Mouse (Mus musculus): Measurements from ENCODE around the gene Atxn1. TPM values are rescaled to one million over a fixed set of nuclear protein-coding genes. Genes with fewer than 3 reads are reported as not detected.
A peak's percentile ranks its signal among the peaks of the same experiment; 100 is the strongest.

Gene Atxn1
- total and polyA plus RNA-seq, 2 experiments from 2014 or later, result 8.6 to 44.6 TPM

GRCm38 (mm10) chr13:45651652-45652241, 313.1 kb downstream of the Atxn1 start:
- Histone ChIP-seq H3K4me3 (ENCODE audit: low read length) (no peak overlapping the region), H3K4me1 (ENCODE audit: insufficient read depth, low read length) (no peaks in the 10 kb centered on the region), H3K4me2 (ENCODE audit: low read depth, low read length) (no peak overlapping the region), H3K9me3 (ENCODE audit: low read length) (no peaks in the 10 kb centered on the region), H3K27ac (no peak overlapping the region), H3K9ac (replicated peaks; ENCODE audit: low read length) (no peak overlapping the region), H3K27me3 (ENCODE audit: insufficient read depth, low read length) (no peaks in the 10 kb centered on the region), H3K36me3 (ENCODE audit: insufficient read depth, low read length) (no peaks in the 10 kb centered on the region)
- ATAC-seq, result peak; percentile 38; the same call in 1 of the 2 replicates
- no peak for TF ChIP-seq CTCF (IDR thresholded peaks at IDR 0.05; ENCODE audit: low read depth)
- WGBS, result 67% methylated on average over 10 of the region's 10 CpGs
- no peak for DNase-seq (ENCODE audit: low spot score)

GRCm38 (mm10) chr13:45649197-45649812, 315.5 kb downstream of the Atxn1 start:
- Histone ChIP-seq H3K9ac (replicated peaks; ENCODE audit: low read length) (no peak overlapping the region), H3K4me2 (ENCODE audit: low read depth, low read length) (no peak overlapping the region), H3K27me3 (ENCODE audit: insufficient read depth, low read length) (no peaks in the 10 kb centered on the region), H3K36me3 (ENCODE audit: insufficient read depth, low read length) (no peaks in the 10 kb centered on the region), H3K4me3 (ENCODE audit: low read length) (no peak overlapping the region), H3K4me1 (ENCODE audit: insufficient read depth, low read length) (no peaks in the 10 kb centered on the region), H3K27ac (no peak overlapping the region), H3K9me3 (ENCODE audit: low read length) (no peaks in the 10 kb centered on the region)
- no peak for TF ChIP-seq CTCF (IDR thresholded peaks at IDR 0.05; ENCODE audit: low read depth)
- 63% methylated on average over 4 of the region's 4 CpGs for WGBS
- DNase-seq (ENCODE audit: low spot score) (no peak), ATAC-seq (no peak)

- Histone ChIP-seq H3K27ac (no peak overlapping the region), H3K4me3 (ENCODE audit: low read length) (no peak overlapping the region), H3K4me1 (ENCODE audit: insufficient read depth, low read length) (no peaks in the 10 kb centered on the region; the same call in 1 of the 2 replicates), H3K9me3 (ENCODE audit: low read length) (no peaks in the 10 kb centered on the region), H3K9ac (replicated peaks; ENCODE audit: low read length) (no peak overlapping the region), H3K4me2 (ENCODE audit: low read depth, low read length) (no peak overlapping the region), H3K36me3 (ENCODE audit: insufficient read depth, low read length) (no peaks in the 10 kb centered on the region), H3K27me3 (ENCODE audit: insufficient read depth, low read length) (no peaks in the 10 kb centered on the region)
- ATAC-seq, result 0 out of 2 replicates have a peak, but pooled peaks have one; percentile 59
- TF ChIP-seq CTCF (IDR thresholded peaks at IDR 0.05; ENCODE audit: low read depth), result no peak
- 65% methylated on average over 6 of the region's 6 CpGs for WGBS
- DNase-seq (ENCODE audit: low spot score), result peak; percentile 39
These were observed 320.9 kb downstream of the Atxn1 start for GRCm38 (mm10) chr13:45643780-45644395.

- Histone ChIP-seq H3K27ac (no peak overlapping the region), H3K9me3 (ENCODE audit: low read length) (no peaks in the 10 kb centered on the region), H3K4me3 (ENCODE audit: low read length) (no peak overlapping the region), H3K9ac (replicated peaks; ENCODE audit: low read length) (no peak overlapping the region), H3K4me1 (ENCODE audit: insufficient read depth, low read length) (no peaks in the 10 kb centered on the region; the same call in 1 of the 2 replicates), H3K27me3 (ENCODE audit: insufficient read depth, low read length) (no peaks in the 10 kb centered on the region), H3K36me3 (ENCODE audit: insufficient read depth, low read length) (no peaks in the 10 kb centered on the region), H3K4me2 (ENCODE audit: low read depth, low read length) (no peak overlapping the region)
- 67% methylated on average over 7 of the region's 7 CpGs for WGBS
- ATAC-seq, result no peak
- no peak for DNase-seq (ENCODE audit: low spot score)
- TF ChIP-seq CTCF (IDR thresholded peaks at IDR 0.05; ENCODE audit: low read depth), result no peak
These were observed 321.9 kb downstream of the Atxn1 start for GRCm38 (mm10) chr13:45642913-45643312.

- Histone ChIP-seq H3K4me3 (ENCODE audit: low read length) (no peak overlapping the region), H3K27me3 (ENCODE audit: insufficient read depth, low read length) (no peaks in the 10 kb centered on the region), H3K4me2 (ENCODE audit: low read depth, low read length) (no peak overlapping the region), H3K4me1 (ENCODE audit: insufficient read depth, low read length) (no peaks in the 10 kb centered on the region; the same call in 1 of the 2 replicates), H3K27ac (no peak overlapping the region), H3K36me3 (ENCODE audit: insufficient read depth, low read length) (no peaks in the 10 kb centered on the region), H3K9me3 (ENCODE audit: low read length) (no peaks in the 10 kb centered on the region), H3K9ac (replicated peaks; ENCODE audit: low read length) (no peak overlapping the region)
- WGBS, result 41% methylated on average over 5 of the region's 5 CpGs
- no peak for ATAC-seq
- DNase-seq (ENCODE audit: low spot score), result no peak
- TF ChIP-seq CTCF (IDR thresholded peaks at IDR 0.05; ENCODE audit: low read depth), result no peak
These were observed 324.4 kb downstream of the Atxn1 start for GRCm38 (mm10) chr13:45640431-45640830.

GRCm38 (mm10) chr13:45638281-45638680, 326.5 kb downstream of the Atxn1 start:
- Histone ChIP-seq H3K4me1 (ENCODE audit: insufficient read depth, low read length) (no peaks in the 10 kb centered on the region), H3K9ac (replicated peaks; ENCODE audit: low read length) (no peak overlapping the region), H3K4me3 (ENCODE audit: low read length) (no peak overlapping the region), H3K27me3 (ENCODE audit: insufficient read depth, low read length) (no peaks in the 10 kb centered on the region), H3K4me2 (ENCODE audit: low read depth, low read length) (no peak overlapping the region), H3K9me3 (ENCODE audit: low read length) (no peaks in the 10 kb centered on the region), H3K27ac (no peak overlapping the region), H3K36me3 (ENCODE audit: insufficient read depth, low read length) (no peaks in the 10 kb centered on the region)
- WGBS, result 97% methylated on average over 1 of the region's 1 CpGs
- ATAC-seq (no peak), DNase-seq (ENCODE audit: low spot score) (no peak)
- no peak for TF ChIP-seq CTCF (IDR thresholded peaks at IDR 0.05; ENCODE audit: low read depth)

GRCm38 (mm10) chr13:45637324-45637723, 327.5 kb downstream of the Atxn1 start:
- no peaks in the 10 kb centered on the region for H3K4me1 ChIP-seq (ENCODE audit: insufficient read depth, low read length)
- DNase-seq (ENCODE audit: low spot score) (peak; percentile 65), ATAC-seq (no peak)
- 50% methylated on average over 8 of the region's 8 CpGs for WGBS
- H3K4me3 ChIP-seq (ENCODE audit: low read length), result no peak overlapping the region
- H3K9ac ChIP-seq (replicated peaks; ENCODE audit: low read length), result no peak overlapping the region
- H3K36me3 ChIP-seq (ENCODE audit: insufficient read depth, low read length), result no peaks in the 10 kb centered on the region
- no peak overlapping the region for H3K4me2 ChIP-seq (ENCODE audit: low read depth, low read length)
- H3K27me3 ChIP-seq (ENCODE audit: insufficient read depth, low read length), result no peaks in the 10 kb centered on the region
- H3K9me3 ChIP-seq (ENCODE audit: low read length), result no peaks in the 10 kb centered on the region
- no peak overlapping the region for H3K27ac ChIP-seq
- TF ChIP-seq CTCF (IDR thresholded peaks at IDR 0.05; ENCODE audit: low read depth), result peak; percentile 74

Measured in hindbrain, postnatal 0 days (tissue).